Mouse (Mus musculus) spleen, adult 2 months (tissue): Measurements from ENCODE around the gene Aqp7. TPM values are rescaled to one million over a fixed set of nuclear protein-coding genes. Genes with fewer than 3 reads are reported as not detected.

Experiments used
- DNase-seq, 2 experiments: peaks; one replicate each; pipeline versions ENCODE4 v3.0.0 to v3.0.0-alpha.2; 2012 to 2021; ENCODE audit warnings: low spot score in 2 of 2, low read depth in 1 of 2
- H3K27ac ChIP-seq: fragments of 200-500 bp; 2 replicates; pipeline ENCODE4 v1.5.1; 2012; ENCODE audit warnings: low read length, inconsistent platforms; ENCODE audit not compliant: insufficient read depth
- H3K27me3 ChIP-seq: fragments of 200-500 bp; 2 replicates; pipeline ENCODE4 v1.6.1; 2012; ENCODE audit warnings: mild to moderate bottlenecking, moderate library complexity, low read length, inconsistent platforms; ENCODE audit not compliant: control insufficient read depth, insufficient read depth
- H3K36me3 ChIP-seq: fragments of 200-500 bp; 2 replicates; pipeline ENCODE4 v1.6.1; 2012; ENCODE audit warnings: mild to moderate bottlenecking, low read length, inconsistent platforms; ENCODE audit not compliant: control insufficient read depth, insufficient read depth
- H3K4me1 ChIP-seq: fragments of 200-500 bp; 2 replicates; pipeline ENCODE4 v1.6.1; 2011; ENCODE audit warnings: inconsistent platforms; ENCODE audit not compliant: control insufficient read depth, insufficient read depth, insufficient read length
- H3K4me3 ChIP-seq: fragments of 200-500 bp; 2 replicates; pipeline ENCODE4 v1.5.1; 2011; ENCODE audit warnings: mild to moderate bottlenecking, inconsistent platforms; ENCODE audit not compliant: insufficient read depth, insufficient read length; ENCODE audit errors: extremely low read depth
- CTCF ChIP-seq: fragments of 200-500 bp; IDR thresholded peaks from 2 replicates; pipeline ENCODE4 v1.5.1; 2011; ENCODE audit warnings: mild to moderate bottlenecking, inconsistent platforms; ENCODE audit not compliant: insufficient read depth, insufficient read length, insufficient replicate concordance; ENCODE audit errors: extremely low read depth
- POLR2A ChIP-seq: fragments of 200-500 bp; IDR thresholded peaks from 2 replicates; pipeline ENCODE4 v1.6.1; 2011; ENCODE audit warnings: low read depth, low read length, inconsistent platforms
- WGBS: fragments of 180-500 bp; shearing (Covaris S2); methylation state at CpG from one replicate; pipeline ENCODE4 v1.1.7; 2018; 5-methylcytosine and 5-hydroxymethylcytosine counted together
- polyA plus RNA-seq: library from polyadenylated mRNA; depleted of rRNA; stranded (reverse); fragments of >200 nt; gene quantifications from 2 replicates; pipeline ENCODE4 v1.2.3, GENCODE M21; 2012; rRNA removed

Aqp7 gene
- polyA plus RNA-seq, result 0.07 and 0.14 TPM in 2 replicates

GRCm38 (mm10) chr4:41047524-41048271 is at the start of gene Aqp7:
Gene Aqp7, minus strand, starts transcription at chr4:41048139.
- Histone ChIP-seq H3K4me1 (no peaks in the 10 kb centered on the region), H3K4me3 (no peak within 1 kb of the TSS), H3K27me3 (no peaks in the 10 kb centered on the region), H3K36me3 (no peaks in the 10 kb centered on the region), H3K27ac (no peak within 1 kb of the TSS)
- TF ChIP-seq POLR2A (no peak), CTCF (no peak)
- DNase-seq, result no peak
- 77% methylated on average over 9 of the region's 9 CpGs for WGBS

GRCm38 (mm10) chr4:41097381-41097780 is 49.4 kb upstream of the Aqp7 start:
- TF ChIP-seq POLR2A (no peak), CTCF (no peak)
- H3K27ac ChIP-seq, result no peak overlapping the region
- H3K4me3 ChIP-seq, result peak overlapping the region; percentile 45; the same call in 1 of the 2 replicates
- WGBS, result 49% methylated on average over 13 of the region's 13 CpGs
- no peaks in the 10 kb centered on the region for H3K36me3 ChIP-seq
- no peak for DNase-seq
- peaks cover 4% of the 10 kb centered on the region; the same call in 1 of the 2 replicates for H3K27me3 ChIP-seq
- H3K4me1 ChIP-seq, result peaks cover 7% of the 10 kb centered on the region

- Histone ChIP-seq H3K27me3 (peaks cover 4% of the 10 kb centered on the region; the same call in 1 of the 2 replicates), H3K4me1 (peaks cover 7% of the 10 kb centered on the region), H3K36me3 (no peaks in the 10 kb centered on the region), H3K27ac (no peak overlapping the region), H3K4me3 (no peak overlapping the region)
- TF ChIP-seq CTCF (no peak), POLR2A (no peak)
- DNase-seq, result no peak
- WGBS, result 34% methylated on average over 5 of the region's 5 CpGs
These were observed 48.9 kb upstream of the Aqp7 start for GRCm38 (mm10) chr4:41096794-41097193.

- no peak for DNase-seq
- WGBS, result 82% methylated on average over 8 of the region's 8 CpGs
- Histone ChIP-seq H3K36me3 (no peaks in the 10 kb centered on the region), H3K27me3 (peaks cover 4% of the 10 kb centered on the region; the same call in 1 of the 2 replicates), H3K4me3 (no peak overlapping the region), H3K27ac (no peak overlapping the region), H3K4me1 (peaks cover 7% of the 10 kb centered on the region)
- TF ChIP-seq CTCF, result no peak
- no peak for TF ChIP-seq POLR2A
These were observed 48.2 kb upstream of the Aqp7 start for GRCm38 (mm10) chr4:41096169-41096568.

- peaks cover 7% of the 10 kb centered on the region for H3K4me1 ChIP-seq
- TF ChIP-seq POLR2A (no peak), CTCF (no peak)
These were observed 46.4 kb upstream of the Aqp7 start for GRCm38 (mm10) chr4:41094361-41094760.

GRCm38 (mm10) chr4:41092958-41093357 is 45.0 kb upstream of the Aqp7 start:
- Histone ChIP-seq H3K27ac (no peak overlapping the region), H3K4me3 (no peak overlapping the region), H3K27me3 (peaks cover 4% of the 10 kb centered on the region; the same call in 1 of the 2 replicates), H3K4me1 (peaks cover 5% of the 10 kb centered on the region), H3K36me3 (no peaks in the 10 kb centered on the region)
- DNase-seq, result no peak
- no peak for TF ChIP-seq CTCF
- TF ChIP-seq POLR2A, result no peak
- WGBS, result 90% methylated on average over 1 of the region's 1 CpGs

More at GRCm38 (mm10) chr4:41094361-41094760, 46.4 kb upstream of the Aqp7 start:
- Histone ChIP-seq H3K36me3 (no peaks in the 10 kb centered on the region), H3K27me3 (peaks cover 4% of the 10 kb centered on the region; the same call in 1 of the 2 replicates), H3K27ac (no peak overlapping the region), H3K4me3 (no peak overlapping the region)
- DNase-seq, result no peak
- 74% methylated on average over 9 of the region's 9 CpGs for WGBS

GRCm38 (mm10) chr4:41091391-41091790 is 43.5 kb upstream of the Aqp7 start:
- Histone ChIP-seq H3K4me3 (no peak overlapping the region), H3K4me1 (no peaks in the 10 kb centered on the region), H3K27ac (no peak overlapping the region), H3K36me3 (no peaks in the 10 kb centered on the region), H3K27me3 (no peaks in the 10 kb centered on the region)
- 39% methylated on average over 3 of the region's 3 CpGs for WGBS
- TF ChIP-seq CTCF (no peak), POLR2A (no peak)
- DNase-seq, result no peak
